Mouse (Mus musculus) c-Kit-negative CD71-positive TER-119-positive erythroid progenitor cells, embryonic 14.5 days (primary cell): ENCODE results near the gene Mau2.
"Not testable (repeated sequence)": the region's sequence is repeated elsewhere in the genome, so short reads cannot be mapped to it uniquely, and the experiment has no call there.

Experiments
- DNase-seq: peaks from one replicate; pipeline ENCODE4 v3.0.0-alpha.2; 2013; ENCODE audit warnings: low read depth, low spot score

The Mau2 gene

DNA sequence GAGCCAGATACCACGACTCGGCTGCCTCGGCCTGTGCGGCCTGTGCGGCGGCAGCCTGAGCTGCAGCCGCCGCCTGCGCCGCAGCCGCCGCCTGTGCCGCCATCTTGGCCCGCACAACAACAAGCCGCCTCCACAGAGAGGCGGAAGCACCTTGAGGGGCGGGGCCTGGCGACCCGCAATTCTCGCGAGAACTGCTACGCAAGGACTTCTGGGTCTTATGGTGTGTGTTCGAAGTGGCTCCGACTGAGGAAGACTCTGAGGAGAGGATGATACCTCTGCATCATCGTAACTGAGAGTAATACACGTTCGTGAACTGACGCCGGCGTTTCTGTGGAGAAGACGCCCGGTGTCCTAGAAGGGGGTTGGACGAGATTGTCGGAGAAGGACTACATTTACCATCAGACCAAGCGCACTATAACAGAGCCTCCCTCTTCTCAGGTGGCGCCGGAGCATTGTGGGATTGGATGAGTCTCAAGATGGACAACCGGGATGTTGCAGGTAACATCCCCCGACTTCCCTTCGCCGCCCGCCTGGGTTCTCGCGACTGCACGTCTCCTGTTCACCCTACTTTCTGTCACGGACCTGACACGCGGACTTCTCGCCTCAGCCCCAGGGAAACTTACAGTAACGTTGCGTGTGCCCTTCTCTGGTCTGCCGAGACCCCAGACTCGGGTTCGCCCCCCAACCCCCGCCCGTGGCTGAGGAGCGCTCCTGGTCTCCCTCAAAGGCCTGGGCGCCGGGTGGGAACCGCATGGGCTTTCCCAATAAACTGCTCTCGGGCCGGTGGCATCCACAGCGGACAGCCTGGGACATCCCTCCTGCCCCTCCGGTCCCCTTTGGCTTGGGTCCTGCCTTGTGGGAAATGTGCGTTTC lies at the start of gene Mau2, which contains the start of gene Sugp1:
Mau2 (minus strand) TSS at position 152 of the 873 bp plus-strand sequence.
Sugp1 (plus strand) TSS at position 231 of the 873 bp plus-strand sequence.
- peak; percentile 97 for DNase-seq

DNA sequence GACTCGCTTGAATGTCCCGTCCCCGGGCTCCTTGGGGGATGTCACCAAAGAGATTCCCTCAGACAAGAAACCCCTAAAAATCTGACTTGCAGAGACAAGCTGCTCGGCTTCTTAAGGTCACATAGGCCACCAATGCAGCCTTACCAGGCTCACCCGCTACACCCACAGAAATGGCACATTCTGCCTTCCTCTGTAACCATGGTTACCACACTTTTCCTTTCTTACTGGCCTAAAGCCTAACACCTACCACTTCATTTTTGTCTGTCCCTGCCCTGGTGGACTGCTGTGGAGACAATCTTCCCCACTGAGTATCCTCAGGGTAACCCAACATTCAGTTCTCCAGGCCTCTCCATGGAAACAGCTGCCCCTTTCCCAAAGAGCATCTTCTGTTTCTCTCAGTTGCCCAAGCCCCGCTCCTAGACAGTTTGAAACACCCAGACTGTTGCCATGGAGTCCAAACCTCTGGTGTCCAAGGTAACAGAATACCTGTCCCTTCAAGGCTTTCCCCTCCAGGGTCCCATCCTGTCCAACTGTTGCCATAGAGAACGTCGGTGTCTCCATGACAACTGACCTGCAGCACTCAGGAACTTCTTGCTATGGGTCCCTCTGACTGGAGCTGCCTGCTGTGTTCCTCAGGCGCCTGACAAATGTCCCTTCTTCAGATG lies 46.9 kb upstream of the Mau2 start:
- DNase-seq: no peak

DNA sequence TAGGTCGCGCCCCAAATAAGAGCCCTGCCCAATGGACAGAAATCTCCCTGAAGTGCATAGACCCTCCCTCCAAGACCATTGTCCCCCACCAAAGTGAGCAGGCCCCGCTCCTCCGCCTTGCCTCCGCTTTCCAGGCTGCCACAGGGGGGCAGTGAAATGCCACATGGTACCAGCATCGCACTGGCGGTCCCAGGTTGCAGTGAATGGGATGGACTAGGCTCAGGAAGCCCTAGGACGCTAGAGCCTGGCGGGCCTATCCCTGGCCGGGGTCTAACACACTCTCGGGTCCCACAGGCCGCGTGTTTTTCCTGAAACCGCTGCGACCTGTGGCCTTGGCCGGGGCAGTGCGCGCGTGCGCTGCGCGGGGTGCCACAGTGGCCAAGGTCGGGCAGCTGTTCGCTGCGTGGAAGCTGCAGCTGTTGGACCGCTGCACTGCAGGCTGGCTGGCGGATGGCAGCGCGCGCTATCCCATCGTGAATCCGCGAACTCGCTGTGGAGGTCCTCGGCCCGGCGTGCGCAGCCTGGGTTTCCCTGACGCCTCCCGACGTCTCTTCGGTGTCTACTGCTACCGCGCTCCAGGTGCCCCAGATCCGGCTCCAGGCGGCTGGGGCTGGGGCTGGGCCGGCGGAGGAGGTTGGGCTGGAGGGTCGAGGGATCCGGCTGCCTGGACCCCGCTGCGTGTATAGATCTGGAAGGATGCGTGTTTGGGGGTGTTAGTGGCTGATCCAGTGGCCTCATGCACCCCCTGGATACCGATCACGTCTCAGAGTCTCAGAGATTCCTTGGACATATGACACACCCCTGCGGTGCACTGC lies 45.5 kb upstream of the Mau2 start:
- DNase-seq: no peak

DNA sequence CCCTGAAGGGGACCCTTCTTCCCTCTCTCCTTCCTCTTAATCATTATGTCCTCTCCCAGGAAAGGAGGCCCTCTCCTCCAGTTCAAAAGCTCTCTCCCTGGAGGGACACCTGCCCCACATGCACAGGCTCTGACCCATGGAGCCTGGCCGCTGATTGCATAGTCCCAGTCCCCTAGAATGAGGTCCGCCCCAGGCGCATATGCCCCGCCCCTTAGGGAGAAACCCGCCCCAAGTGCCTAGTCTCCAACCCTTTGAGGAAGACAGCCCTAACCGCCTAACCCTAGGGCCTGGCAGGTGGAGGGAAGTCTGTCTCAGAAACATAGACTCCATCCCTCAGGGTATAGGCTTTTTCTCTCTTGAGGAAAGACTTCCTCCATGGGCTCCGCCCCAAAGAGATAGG lies 44.7 kb upstream of the Mau2 start:
- no peak for DNase-seq

DNA sequence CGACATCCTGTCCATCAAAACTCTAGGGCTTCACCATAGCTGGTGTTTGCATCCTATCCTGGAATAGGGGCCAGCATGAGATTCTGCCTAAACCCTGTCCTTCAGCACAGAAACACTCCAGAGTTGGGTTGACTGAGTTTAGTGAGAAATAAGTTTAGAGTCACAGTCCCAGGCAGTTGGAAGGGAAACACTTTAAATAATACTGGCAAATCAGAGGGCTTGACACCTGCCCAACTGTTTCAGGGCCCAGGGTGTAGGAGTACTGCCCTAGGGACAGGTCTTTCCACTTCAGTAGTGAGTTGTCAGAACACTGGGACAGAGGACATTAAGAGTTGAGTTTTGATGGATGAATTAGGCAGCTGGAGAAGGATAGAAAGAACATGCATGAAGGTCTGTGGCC lies 43.6 kb upstream of the Mau2 start:
- DNase-seq: no peak

DNA sequence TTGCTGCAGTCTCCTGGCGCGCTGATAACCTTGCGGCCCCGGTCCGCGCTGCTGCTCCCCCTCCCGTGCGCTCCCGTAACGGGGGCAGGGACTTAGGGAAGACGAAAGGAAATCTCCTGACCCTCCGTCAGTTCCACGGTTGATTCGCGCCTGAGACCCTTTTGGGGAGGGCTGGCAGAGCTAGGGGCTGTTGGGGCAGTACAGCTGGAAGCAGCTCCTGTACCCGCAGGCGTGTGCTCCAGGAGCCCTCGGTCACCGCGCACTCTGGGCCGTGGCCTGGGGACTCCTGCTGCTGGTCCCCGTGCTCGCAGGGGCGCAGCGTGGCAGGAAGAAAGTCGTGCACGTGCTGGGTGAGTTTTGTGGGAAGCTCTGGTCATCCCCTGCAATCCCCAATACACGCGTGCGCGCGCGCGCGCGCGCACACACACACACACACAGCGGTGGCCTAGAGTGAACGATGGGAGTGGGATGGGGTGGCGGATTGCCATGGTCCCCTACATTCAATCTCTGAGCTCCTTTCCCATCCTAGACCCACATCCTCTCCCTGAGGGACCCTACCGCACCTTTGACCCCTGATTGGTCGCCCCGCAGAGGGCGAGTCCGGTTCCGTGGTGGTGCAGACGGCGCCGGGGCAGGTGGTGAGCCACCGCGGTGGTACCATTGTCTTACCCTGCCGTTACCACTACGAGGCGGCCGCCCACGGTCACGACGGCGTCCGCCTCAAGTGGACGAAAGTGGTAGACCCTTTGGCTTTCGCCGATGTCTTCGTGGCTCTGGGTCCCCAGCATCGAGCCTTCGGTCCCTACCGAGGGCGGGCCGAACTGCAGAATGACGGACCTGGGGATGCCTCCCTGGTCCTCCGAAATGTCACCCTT lies 41.9 kb upstream of the Mau2 start:
- DNase-seq: no peak

DNA sequence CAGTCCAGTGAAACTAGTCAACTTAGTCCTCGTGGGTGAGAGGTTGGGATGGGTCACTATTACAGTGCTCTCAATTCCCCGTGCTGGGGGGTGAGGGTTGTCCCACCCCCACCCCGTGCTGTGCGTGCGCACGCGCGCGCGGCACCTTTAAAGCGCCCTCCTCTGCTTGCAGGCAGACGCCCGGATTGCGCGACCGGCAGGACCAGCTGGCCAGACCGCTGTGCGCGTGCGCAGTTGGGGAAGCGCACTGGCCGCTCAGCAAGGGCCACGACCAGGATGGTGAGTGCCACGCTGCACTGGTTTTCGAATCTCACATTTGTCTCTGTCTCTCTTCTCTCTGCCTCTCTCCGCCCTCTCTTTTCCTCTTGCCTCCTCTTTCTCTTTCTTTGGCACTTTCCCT lies 40.8 kb upstream of the Mau2 start, which contains the start of gene Hapln4:
Hapln4 (plus strand) TSS at position 173 of the 400 bp plus-strand sequence.
- DNase-seq: no peak

DNA sequence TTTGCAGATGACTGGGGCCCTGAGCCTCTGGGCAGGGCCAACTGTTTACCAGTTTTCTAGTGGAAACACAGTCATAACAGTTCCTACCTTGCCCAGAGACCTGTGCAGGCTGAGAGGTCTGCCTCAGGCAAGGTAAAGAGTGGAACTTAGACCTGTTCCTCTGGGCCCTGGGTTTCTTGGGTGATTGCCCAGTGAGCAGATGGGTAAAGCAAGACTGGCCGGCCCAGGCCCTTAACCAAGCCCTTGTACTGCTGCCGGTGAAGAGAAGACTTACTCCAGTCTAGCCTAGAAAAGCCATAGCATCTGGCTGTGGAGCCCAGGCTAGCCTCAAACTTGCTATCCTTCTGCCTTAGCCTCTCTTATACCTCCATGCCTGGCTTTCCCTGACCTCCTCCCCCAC lies 39.4 kb upstream of the Mau2 start:
- no peak for DNase-seq

DNA sequence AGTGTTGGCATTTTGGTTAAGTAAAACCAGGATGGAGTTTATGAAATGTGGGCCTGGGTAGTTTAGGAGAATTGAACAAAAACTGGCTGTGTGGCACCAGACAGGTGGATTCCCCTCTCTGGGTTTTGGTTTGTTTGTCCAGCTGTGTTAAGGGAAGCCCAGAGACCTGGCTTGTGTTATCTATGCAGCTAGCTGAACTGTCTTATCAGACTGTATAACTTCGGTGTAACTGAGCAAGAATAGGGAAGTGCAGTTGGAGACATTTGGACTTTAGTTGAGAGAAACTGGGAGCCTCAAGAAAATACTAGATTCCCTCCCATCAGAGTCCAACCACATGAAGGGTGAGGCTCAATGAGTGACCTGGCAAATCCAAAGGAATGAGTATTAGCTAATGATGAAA lies 31.1 kb upstream of the Mau2 start:
- no peak for DNase-seq

DNA sequence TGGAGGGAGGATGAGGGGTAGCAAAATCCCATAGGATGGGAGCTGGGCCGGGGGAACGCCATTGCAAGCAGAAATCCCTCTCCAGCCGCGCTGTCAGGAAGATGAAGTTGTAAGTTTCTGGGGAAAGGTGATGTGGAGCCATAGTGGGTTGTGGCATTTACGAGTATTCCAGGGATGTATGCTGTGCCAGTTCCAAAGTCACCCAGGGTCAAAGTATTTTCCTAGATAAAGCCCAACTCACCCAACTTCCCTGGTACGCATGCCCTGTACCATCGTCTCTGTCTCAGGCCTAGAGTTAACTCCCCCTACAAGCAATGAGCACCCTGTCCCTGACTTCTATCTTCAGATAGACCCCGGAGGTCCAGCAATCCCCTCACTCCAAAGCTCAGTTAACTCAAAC lies 30.6 kb upstream of the Mau2 start:
- no peak for DNase-seq

DNA sequence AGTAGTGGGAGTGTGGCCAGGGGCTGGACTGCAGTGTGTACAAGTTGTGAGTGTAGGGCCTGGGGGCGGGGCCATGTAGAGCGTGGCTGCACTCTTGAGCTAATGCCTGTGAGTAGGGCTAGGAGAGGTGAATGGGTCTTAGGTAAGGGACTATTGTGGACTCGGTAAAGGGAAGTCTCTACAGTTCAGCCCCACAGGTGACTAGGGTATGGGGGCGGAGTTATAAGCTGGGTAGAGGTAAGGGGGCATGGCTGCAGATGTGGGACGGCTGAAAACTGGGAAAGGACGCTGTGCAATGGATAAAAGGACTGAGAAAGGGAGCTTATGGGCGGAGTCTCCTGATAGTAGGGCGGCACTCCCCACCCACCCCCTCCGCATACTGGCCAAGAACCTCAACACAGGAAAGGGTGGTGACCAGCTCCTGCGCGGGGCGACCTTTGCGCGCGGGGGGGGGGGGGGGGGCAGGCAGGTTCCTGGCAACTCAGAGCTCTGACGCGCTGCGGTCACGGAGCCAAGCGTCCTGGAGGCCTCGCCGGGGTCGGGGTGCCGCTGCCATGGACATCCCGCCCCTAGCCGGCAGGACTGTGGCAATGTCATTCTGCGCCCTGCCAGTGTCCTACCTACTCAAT lies 30.0 kb upstream of the Mau2 start, which contains the start of gene Tm6sf2:
Tm6sf2 (plus strand) TSS at position 484 of the 629 bp plus-strand sequence.
- DNase-seq: no peak

DNA sequence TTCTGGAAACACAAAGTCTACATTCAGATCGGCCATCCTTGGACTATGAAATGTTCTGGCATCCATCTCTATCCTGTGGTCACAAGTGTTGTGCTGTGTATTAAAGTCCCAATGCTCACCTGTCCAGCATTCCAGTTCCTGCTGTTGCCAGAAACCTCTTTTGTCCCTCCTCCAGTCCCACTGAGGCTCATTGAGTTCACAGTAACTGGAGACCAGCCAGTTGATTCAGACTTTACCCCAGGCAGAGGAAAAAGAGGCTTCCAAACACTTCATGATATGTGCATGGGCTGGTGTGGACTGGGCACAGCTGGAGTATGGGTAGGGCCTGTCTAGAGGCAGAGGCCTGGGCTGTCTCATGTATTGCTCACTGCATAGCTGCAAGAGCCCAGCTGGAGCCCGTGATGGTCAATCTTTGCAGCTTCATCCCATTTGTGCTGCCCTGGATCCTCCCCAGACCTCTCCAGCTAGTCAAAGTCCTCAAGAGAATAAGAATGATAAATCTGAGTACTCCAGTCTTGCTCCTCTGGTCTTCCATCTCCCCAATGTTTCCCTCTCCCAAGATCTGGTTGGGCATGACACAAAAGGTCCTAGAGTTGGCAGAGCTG lies 29.4 kb upstream of the Mau2 start:
- DNase-seq: no peak

DNA sequence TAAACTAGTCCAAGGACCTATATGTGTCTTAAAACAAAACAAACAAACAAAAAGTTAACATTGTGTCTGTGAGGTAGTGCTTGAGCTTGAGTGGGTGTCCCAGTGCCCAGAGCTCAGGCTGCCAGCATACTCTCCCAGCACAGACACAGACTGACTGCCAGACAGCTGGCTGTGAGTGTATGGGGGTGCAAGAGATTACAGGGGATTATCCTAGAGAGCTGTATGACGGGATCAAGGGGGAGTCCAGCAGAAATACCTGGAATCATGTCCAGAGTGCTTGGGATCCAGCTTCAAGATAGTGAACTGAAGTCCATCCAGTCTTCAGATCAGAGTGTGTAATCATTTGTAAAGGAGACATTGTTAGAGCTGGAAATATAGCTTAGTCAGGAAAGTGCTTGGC lies 15.2 kb upstream of the Mau2 start:
- no peak for DNase-seq

DNA sequence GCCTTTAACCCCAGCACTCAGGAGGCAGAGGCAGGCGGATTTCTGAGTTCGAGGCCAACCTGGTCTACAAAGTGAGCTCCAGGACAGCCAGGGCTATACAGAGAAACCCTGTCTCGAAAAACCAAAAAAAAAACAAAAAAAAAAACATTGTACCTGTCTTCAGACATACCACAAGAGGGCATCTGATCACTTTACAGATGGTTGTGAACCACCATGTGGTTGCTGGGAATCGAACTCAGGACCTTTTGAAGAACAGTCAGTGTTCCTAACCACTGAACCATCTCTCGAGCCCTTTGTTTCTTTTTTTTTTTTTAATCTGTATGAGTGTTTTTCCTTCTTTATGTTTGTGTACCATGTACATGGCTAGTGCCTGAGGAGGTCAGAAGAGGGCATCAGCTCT lies 7.9 kb upstream of the Mau2 start:
- not testable (repeated sequence) for DNase-seq

DNA sequence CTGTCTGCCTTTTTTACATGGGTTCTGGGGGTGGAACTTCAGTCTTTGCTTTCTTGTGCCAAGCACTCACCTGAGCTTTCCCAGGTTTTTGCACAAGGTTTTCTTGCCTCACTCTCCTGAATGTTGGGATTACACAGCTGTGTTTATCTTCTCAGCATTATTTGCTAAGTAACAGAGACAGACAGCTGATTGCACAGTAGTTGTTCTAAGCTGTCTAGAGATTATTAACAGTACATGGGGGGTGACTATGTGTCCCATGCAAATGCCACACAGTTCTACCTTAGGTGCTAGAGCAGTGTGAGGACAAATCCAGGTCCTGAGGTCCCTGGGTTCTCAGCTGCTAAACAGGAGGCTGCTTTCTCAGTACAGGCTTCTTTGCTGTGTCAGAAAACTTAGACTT lies 7.1 kb upstream of the Mau2 start:
- no peak for DNase-seq

DNA sequence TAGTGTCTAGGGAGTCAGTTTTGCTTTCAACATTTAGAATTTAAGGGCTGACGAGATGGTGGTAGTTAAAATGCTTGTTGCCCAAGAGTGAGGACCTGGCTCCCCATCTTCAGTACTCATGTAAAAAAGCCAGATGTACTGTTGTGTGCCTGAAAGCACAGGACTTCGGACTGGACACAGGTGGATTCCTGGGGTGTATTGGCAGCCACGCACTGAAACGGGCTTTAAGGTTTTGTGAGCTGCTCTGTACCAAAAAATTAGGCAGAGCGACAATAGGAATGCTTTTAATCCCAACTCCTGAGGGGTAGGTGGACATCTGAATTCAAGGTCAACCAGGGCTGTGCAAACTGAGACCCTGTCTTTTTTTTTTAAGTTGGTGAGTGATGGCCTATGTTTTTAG lies 1.5 kb upstream of the Mau2 start:
- DNase-seq: no peak

DNA sequence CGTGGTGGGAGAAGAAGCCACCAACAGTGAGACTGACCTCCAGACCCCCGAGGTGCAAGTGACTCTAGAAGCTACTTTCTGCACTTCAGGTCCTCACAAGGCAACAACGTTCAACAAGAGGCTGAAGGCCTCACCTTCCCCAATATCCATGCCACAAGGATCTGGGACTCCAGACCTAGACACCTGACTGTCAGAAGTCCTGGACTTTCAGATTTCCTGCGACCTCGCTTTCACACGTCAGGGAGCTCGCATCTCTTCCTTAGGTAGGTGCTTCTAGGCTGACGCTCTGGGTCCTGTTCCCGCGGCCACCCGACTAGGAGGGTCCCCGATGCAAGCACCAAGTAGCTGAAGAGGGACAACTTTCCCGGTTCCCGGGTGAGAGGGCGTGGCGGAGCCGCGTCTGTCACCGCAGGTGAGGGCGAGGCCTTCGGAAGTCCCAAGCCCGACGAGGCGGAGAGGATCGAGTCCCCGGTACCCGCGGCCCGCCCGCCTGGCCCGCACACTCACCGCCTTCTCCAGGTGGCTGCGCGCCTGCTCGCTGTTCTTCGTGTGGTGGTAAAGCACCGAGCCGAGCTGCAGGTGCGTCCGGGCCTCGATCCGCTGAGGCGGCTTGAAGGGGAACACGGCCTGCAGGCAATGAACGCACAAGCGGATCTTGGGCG lies 518 bp downstream of the Mau2 start:
- DNase-seq: peak; percentile 44

DNA sequence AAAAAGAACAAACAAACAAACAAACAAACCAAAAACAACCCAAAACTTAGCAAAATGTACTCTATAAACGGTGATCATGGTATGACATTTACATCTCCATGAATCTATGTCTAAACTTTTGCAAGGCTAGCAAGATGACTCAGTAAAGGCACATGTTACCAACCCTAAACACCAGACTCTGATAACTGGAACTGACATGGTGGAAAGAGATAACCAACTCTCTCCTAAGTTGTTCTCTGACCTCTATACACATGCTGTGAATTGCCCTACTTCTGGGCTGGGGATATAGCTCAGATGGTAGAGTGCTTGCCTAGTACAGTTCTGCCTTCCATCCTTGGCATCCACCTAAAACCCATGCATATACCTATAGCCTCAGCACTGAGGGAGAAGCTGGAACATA lies 4.5 kb downstream of the Mau2 start:
- no peak for DNase-seq

DNA sequence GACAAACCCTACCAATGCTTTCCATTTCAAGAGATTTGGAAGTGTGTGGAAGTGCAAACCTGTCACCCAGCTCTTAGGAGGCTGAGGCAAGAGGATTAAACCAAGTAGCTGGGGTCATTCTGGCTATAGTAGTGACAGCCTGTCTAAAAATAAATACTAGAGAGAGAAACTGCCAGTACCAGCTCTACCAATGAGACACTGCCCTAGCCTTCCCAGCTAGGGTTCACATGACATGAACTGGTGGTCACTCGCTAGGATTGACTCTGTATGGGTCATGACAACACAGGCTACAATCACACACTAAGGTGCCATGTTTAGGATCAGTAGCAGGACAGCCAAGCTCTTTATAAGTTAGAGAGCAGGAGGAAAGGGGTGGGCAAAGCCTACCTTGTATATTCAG lies 12.3 kb downstream of the Mau2 start:
- no peak for DNase-seq

DNA sequence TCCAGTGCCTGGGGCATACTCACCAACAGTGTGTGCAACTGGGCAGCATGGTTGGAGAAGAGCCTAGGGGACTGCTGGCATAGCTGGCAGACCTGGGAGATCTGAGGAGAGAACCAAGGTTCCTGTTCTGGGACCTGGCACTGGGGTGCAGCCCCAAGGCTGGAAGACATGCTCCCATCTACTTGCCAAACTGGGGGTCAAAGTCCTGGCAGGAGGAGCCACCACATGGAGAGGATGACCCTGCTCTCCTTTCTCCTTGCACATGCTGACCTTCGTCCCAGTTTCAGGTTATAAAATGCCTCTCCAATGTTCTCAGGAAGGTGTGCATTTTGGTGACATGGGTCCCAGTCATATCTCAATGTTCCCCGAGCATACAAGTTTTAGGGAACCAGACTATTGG lies 16.4 kb downstream of the Mau2 start:
- no peak for DNase-seq
